Mouse (Mus musculus) adipose tissue, adult 10 weeks (tissue): ENCODE measurements around the gene Zfp872. TPM values are rescaled to one million over a fixed set of nuclear protein-coding genes. Genes with fewer than 3 reads are reported as not detected.

Source experiments
- polyA plus RNA-seq: library from polyadenylated mRNA; stranded (reverse); fragments of 350-450 nt; fragmentation: Illumina TruSeq; extraction: RNeasy Lipid Tissue Mini Kit (QIAGEN cat#74804); gene quantifications from one replicate; pipeline ENCODE4 v1.2.3, GENCODE M21; 2014; ENCODE audit warnings: low read depth, low replicate concordance

Zfp872 gene
- 3.3 TPM for polyA plus RNA-seq

DNA sequence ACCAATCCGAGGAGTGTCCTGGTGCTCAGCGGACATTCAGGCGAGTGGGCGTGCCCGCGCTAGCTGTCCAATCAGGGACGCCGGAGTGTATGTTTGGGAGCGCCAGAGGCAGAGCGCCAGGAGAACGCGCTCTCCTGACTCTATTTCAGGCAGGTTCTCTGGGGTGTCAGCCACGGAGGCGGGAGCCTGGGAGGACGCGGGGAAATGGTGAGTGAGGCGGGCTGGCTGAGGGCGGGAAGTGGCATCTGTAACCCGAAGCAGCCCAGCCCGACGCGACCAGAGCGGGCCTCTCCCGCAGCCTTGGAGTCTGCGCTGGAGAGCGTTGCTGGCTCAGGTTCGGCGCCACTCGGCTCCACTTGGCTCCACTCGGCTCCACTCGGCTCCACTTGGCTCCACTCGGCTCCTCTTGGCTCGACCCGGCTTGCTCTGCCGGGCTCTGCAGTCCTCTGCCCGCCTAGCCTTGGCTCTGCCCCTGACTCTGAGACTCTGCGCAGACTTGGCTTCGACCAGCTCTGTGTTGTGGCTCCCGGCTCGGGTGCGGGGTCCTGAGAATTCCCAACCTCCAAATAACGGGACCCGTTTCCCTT is at the start of gene Zfp872:
Gene Zfp872 (plus strand): TSS at position 66 of the 587 bp plus-strand sequence.

DNA sequence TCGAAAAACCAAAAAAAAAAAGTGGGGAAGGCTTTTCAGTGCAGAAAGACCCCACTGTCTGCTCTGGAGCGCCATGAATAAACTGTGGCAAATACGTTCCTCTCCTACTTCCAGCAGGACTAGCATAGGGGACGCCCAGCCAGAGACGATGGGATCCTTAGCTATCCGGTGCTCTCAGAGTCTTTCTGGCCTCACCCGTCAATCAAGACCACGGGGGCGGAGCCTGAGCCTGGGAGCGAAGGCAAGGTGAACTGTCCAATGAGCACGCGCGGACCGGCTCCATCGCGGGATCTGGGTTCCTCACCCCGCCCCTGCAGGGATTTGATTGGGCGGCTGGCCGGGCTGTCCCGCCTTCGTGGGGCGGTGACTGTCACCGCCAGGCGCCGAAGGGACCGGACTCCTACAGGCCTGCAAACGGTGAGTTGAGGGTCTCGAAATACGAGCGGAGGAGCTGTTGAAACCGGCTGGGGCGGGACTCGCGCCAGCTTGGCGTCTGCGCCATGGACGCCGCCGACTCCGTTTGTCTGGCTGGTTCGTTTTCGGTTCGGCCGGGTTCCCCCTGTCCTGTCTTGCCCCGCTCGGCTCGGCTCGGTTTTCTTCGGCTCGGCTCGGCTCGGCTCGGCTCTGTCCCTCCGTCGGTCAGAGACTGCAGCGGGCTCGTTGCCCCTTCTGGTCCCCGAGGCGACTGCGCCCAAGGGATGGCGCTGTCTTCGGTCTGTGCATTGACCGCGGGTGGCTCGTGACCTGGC is 31.2 kb upstream of the Zfp872 start, which contains the start of gene Pigyl:
Gene Pigyl (plus strand): TSS at position 350 of the 749 bp plus-strand sequence.

DNA sequence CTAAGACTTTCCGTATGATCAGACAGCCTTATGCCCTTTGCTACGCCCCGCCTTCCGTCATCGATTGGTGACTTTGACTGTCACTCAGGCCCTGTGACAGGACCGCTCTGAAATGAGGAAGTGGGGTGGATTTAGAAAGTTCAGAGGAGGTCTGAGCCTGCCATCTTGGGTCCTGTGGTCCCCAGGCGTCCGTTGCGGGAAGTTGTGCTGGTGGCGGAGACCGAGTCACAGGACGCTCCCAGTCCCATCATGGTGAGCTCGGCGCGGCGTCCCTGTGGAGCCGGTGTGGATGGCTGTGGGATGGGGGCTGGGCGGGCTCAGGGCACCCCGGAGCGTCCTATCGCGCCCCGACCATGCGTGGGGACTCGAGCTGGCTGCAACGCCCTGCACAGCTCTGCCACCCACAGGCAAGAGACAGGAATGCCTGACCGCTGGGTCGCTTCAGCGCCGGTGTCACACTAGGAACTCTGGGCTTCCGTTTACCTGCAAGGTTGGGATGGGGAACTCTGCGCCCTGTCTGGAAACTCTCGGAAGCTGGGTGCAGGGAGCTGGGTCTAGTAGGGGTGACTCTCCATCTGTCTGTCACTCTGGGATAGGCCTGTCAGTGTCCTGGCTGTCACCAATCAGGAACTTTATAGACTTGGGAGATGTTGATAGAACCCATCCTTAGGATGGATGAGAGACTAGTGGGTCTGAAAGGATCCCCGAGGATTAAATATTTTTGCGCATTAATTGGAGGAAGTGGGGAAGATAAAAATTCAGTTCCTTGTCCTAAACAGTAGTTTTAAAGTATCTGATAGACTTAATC is 37.9 kb downstream of the Zfp872 start, which contains the start of gene Zfp809:
Gene Zfp809 (plus strand): TSS at position 134 of the 808 bp plus-strand sequence.

Other genes with a start within 250 kb of the Zfp872 start
- 15.6 TPM for gene Swsap1, start 232.3 kb upstream of the Zfp872 start, polyA plus RNA-seq
- gene Epor, start 224.6 kb upstream of the Zfp872 start, polyA plus RNA-seq, result 4.1 TPM
- 23.4 TPM for gene Rgl3, start 198.6 kb upstream of the Zfp872 start, polyA plus RNA-seq
- 2.1 TPM for gene Ccdc151, start 185.5 kb upstream of the Zfp872 start, polyA plus RNA-seq
- 107 TPM for gene Prkcsh, start 185.3 kb upstream of the Zfp872 start, polyA plus RNA-seq
- gene Elavl3, start 136.1 kb upstream of the Zfp872 start, polyA plus RNA-seq, result 0.05 TPM
- not detected for gene Gm49318, start 116.8 kb upstream of the Zfp872 start, polyA plus RNA-seq
- 7.2 TPM for gene Zfp653, start 116.7 kb upstream of the Zfp872 start, polyA plus RNA-seq
- gene Ecsit, start 102.7 kb upstream of the Zfp872 start, polyA plus RNA-seq, result 26.5 TPM
- 56.7 TPM for gene Cnn1, start 88.9 kb upstream of the Zfp872 start, polyA plus RNA-seq
- gene Elof1, start 70.9 kb upstream of the Zfp872 start, polyA plus RNA-seq, result 111 TPM
- gene Acp5, start 52.4 kb upstream of the Zfp872 start, polyA plus RNA-seq, result 206 TPM
- 59.1 TPM for gene Pigyl, start 31.2 kb upstream of the Zfp872 start, polyA plus RNA-seq
- gene Zfp809, start 37.6 kb downstream of the Zfp872 start, polyA plus RNA-seq, result 40.6 TPM
- gene Zfp599, start 71.8 kb downstream of the Zfp872 start, polyA plus RNA-seq, result 0.55 TPM
- gene Zfp810, start 119.6 kb downstream of the Zfp872 start, polyA plus RNA-seq, result 13.2 TPM
- 8.1 TPM for gene Anln, start 201.1 kb downstream of the Zfp872 start, polyA plus RNA-seq
- gene 9530077C05Rik, start 223.4 kb downstream of the Zfp872 start, polyA plus RNA-seq, result 5.6 TPM